Mouse (Mus musculus): ENCODE measurements around the gene Scd2.
A peak's percentile ranks its signal among the peaks of the same experiment; 100 is the strongest.
"Not testable (repeated sequence)": the region's sequence is repeated elsewhere in the genome, so short reads cannot be mapped to it uniquely, and the experiment has no call there.

Scd2 gene

DNA sequence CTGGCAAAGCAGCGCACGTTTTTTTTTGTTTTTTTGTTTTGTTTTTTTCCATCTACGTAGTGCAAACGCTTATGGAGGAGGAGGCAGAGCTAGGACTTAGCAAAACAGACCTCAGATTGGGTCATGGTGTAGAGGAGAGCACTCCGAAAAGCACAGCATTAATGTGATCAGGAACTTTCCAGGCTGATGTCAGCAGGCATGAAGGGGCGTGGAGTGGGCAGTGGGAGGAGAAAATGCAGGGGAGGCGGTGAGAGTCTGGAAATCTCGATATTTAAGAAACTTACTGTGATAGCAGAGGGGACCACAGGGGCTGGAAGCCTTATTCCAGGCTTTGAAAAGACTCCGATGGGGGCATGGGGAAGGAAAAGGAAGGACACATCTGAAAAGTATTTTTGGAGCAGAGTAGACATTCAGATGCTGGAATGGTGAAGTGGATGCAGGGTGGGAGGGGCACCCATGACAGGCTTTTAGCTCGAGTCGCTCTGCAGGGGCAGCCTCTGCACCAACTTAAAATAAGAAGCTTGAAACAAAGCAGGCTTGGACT is 21.5 kb downstream of the Scd2 start:
- DNase-seq = no peak

- no peak for DNase-seq
These were observed 23.4 kb downstream of the Scd2 start for GRCm38 (mm10) chr19:44316752-44317315.

GRCm38 (mm10) chr19:44317391-44317790 is 23.9 kb downstream of the Scd2 start:
- no peak for DNase-seq

DNA sequence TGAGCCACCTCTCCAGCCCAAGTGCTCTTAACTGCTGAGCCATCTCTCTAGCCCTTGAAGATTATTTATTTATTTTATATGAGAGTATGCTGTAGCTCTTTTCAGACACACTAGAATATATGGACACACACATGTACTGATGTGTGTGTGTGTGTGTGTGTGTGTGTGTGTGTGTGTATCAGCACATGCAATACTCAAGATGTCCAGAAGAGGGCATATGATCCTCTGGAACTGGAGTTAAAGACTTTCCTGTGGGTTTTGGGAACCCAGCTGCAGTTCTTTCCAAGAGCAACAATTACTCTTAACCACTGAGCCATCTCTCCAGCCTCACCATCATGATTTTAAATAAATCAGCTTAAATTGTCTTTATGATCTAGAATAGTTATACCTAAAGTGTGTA is 25.1 kb downstream of the Scd2 start:
- no peak for DNase-seq

DNA sequence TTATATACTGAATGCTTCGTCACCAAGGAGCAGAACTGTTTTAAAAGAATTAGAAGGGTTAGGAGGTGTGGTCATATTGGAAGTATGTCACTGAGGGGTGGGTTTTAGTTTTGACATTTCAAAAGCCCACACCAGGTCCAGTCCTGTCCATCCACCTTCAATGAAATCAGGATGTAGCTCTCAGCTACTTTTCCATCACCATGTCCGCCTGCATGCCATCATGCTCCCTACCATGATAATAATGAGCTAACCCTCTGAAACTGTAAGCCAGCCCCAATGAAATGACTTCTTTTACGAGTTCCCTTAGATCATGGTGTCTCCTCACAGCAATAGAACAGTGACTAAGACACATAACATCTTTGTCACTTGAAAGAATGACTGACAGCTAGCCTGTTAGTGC is 26.8 kb downstream of the Scd2 start:
- no peak for DNase-seq

DNA sequence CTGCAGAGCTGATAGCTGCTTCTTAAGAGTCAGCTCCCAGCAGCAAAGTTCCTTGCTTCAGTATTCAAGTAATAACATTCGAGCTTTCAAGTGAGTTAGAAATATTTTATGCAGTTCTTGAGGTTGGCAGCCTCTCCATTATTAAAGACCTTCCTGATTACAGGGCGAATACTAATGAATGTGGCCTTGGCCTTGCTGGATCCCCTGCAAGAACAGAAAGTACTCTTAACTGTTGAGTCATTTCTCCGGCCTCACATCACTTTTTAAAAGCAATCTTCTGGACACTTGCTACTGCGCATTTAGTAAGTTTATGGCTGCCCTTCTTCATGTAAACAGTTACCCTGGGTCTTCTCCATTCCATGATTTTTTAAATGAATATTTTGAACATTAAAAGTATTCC is 27.7 kb downstream of the Scd2 start:
- no peak for DNase-seq

- no peak for DNase-seq
These were observed 28.2 kb downstream of the Scd2 start for GRCm38 (mm10) chr19:44321631-44322030.

DNA sequence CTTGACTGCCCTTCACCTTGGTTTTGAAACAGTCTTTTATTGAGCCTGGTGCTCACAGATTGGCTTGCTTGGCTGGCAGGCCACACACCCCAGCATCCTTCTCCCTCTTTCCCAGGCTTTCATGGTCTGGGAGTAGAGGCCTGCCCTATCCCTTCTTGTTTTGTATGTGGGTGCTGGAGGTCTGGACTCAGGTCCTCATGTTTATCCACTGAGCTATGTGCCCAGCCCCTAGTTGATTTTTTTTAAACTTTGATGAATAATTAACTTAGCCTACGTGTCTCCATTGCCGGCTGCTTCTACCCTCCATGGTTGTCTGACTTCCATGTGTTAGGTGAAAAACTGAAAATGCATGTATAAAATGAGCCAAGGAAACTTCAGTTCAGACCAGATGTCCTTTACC is 36.1 kb downstream of the Scd2 start:
- no peak for DNase-seq

DNA sequence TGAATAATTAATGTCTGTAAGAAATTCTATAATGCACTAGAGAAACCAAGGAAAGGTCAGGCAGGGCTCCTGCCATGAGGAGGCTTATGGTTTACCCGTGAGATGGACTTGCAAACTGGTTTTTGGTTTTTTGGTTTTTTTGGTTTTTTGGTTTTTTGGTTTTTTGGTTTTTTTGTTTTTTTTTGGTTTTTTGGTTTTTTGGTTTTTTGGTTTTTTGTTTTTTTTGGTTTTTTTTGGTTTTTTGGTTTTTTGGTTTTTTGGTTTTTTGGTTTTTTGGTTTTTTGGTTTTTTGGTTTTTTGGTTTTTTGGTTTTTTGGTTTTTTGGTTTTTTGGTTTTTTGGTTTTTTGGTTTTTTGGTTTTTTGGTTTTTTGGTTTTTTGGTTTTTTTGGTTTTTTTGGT is 37.7 kb downstream of the Scd2 start:
- DNase-seq = not testable (repeated sequence)

- no peak for DNase-seq
These were observed 38.4 kb downstream of the Scd2 start for GRCm38 (mm10) chr19:44331911-44332310.

GRCm38 (mm10) chr19:44332326-44332725 is 38.9 kb downstream of the Scd2 start:
- DNase-seq = no peak

DNA sequence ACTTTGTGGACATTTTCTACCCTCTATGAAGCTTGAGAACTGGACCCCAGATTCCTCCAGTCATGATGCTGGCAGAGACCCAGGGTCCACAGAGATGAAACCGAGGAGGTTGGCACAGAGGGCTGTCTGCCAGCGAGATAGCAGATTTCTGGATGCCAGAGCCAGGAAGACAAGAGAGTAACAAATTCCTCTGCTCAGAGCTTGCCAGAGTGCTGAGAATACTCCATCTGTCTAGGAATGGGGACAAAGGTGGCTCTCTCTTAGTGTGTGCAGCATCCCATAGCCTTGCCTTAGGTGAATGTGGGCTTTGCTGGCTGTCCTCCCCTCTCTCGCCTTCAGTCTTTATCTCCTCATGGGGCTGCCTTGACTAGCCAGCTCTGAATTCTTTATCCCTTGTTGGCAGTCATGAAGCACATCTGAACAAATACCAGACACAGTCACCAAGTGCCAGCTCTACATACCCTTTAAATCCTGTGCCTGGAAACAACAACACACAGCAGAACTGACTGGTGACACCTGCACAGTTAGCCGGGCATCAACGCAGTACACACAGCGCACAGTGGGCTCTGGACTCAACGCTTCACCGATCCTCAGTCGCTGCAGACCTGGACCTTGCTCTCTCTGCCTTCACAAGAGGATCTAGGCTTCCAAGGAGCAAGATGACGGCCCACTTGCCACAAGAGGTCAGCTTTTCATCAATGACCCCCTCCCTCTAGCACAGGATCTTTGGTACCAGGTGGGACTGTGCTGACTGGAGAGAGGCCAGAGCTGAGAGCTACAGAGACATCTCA is 39.6 kb downstream of the Scd2 start, which contains the start of gene Scd4:
Scd4 (plus strand) TSS at position 260 of the 791 bp plus-strand sequence.
- DNase-seq = peak; percentile 78 to 80

DNA sequence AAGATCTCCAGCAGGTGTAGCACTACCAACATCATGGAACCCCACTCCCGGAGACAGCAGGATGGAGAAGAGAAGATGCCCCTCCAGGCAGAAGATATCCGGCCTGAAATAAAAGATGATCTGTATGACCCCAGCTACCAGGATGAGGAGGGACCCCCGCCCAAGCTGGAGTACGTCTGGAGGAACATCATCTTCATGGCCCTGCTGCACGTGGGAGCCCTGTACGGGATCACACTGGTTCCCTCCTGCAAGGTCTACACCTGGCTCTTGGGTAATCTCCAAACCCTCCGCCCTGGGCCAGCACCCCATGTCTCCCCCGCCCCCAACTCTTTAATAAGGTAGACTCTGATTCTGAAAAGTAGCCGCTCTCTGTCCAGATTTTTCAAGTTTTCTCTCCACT is 40.5 kb downstream of the Scd2 start:
- no peak for DNase-seq

DNA sequence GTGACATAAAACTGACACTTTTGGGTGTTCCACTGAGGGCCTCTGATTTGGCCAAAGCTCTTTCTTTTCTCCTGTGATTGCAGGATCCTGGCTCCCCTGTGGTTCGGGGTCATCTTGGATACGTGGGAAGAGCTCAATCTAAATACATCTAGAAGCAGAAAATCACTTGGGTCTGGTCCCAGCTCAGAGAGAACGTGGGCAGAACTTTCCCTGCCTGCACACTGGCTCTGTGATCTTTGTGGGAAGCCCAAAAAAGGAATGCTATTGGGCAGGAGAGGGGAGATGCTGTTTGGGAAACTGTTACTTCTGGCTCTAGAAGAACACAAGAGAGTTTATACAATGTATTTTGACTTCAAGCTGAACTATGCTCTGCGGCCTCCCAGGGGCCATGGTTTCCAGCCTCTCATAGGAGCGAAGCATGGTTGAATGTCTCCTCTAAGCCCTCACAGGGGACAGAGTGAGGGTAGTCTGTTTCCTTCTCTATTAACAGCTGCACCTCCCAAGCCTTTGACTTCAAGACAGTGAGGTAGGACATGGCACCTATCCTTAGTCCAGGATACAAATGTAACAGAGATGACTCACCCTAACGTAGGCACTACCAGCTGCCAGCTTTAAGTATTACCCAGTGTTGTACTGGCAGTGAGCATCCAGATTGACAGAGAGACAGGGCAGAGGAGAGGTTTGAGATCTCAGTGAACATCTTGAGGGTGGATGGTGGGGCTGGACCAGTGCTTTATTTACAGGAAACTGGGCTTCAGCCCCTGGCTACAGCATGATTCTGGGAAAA is 42.6 kb downstream of the Scd2 start:
- no peak for DNase-seq

GRCm38 (mm10) chr19:44349689-44350088 is 56.2 kb downstream of the Scd2 start:
- DNase-seq = no peak

- no peak for DNase-seq
These were observed 58.3 kb downstream of the Scd2 start for GRCm38 (mm10) chr19:44351756-44352155.

Measured in cerebellum, postnatal 36 days (tissue).